Mouse (Mus musculus) left cerebral cortex, postnatal 4 days (tissue): ENCODE measurements at regions not wholly inside any gene's neighbourhood (a gene's known extent, or its start where the extent isn't known, plus 50 kb on each side); places are given as distances from the start of the nearest gene placed in this dataset.
A peak's percentile ranks its signal among the peaks of the same experiment; 100 is the strongest.
"Not testable (repeated sequence)": the region's sequence is repeated elsewhere in the genome, so short reads cannot be mapped to it uniquely, and the experiment has no call there.

Source experiments
- DNase-seq: peaks from one replicate; pipeline ENCODE4 v3.0.0-alpha.2; 2022
- intact Hi-C: fragments of 180-260 bp; cut with DNase I; formaldehyde crosslinking; loops from one replicate; pipeline ENCODE4 v1.15.1; 2025

- peak; percentile 55 for DNase-seq
- intact Hi-C loops = no loop called here
Measured at GRCm38 (mm10) chr14:110934816-110935215, 179.9 kb upstream of the Slitrk6 start.

GRCm38 (mm10) chr14:110921989-110922388, 167.0 kb upstream of the Slitrk6 start:
- intact Hi-C loops = no loop called here
- no peak for DNase-seq

- DNase-seq = no peak
- intact Hi-C loops = no loop called here
Measured at GRCm38 (mm10) chr14:110913341-110913740, 158.4 kb upstream of the Slitrk6 start.

GRCm38 (mm10) chr14:110892865-110893264, 137.9 kb upstream of the Slitrk6 start:
- intact Hi-C loops = no loop called here
- no peak for DNase-seq

- intact Hi-C loops = no loop called here
- DNase-seq = no peak
Measured at GRCm38 (mm10) chr14:110871339-110871738, 116.4 kb upstream of the Slitrk6 start.

- intact Hi-C loops = loop anchor here (2.0 kb wide), 1 partner anchor 848 kb away; no protein-coding TSS in a partner anchor
- no peak for DNase-seq
Measured at GRCm38 (mm10) chr14:110824642-110825041, 69.7 kb upstream of the Slitrk6 start.

- DNase-seq = peak; percentile 41
- intact Hi-C loops = not testable (repeated sequence)
Measured at GRCm38 (mm10) chr14:110822174-110822573, 67.2 kb upstream of the Slitrk6 start.
